ENCODE assay signal across 9 mouse cellular contexts in the genomic region with DNA sequence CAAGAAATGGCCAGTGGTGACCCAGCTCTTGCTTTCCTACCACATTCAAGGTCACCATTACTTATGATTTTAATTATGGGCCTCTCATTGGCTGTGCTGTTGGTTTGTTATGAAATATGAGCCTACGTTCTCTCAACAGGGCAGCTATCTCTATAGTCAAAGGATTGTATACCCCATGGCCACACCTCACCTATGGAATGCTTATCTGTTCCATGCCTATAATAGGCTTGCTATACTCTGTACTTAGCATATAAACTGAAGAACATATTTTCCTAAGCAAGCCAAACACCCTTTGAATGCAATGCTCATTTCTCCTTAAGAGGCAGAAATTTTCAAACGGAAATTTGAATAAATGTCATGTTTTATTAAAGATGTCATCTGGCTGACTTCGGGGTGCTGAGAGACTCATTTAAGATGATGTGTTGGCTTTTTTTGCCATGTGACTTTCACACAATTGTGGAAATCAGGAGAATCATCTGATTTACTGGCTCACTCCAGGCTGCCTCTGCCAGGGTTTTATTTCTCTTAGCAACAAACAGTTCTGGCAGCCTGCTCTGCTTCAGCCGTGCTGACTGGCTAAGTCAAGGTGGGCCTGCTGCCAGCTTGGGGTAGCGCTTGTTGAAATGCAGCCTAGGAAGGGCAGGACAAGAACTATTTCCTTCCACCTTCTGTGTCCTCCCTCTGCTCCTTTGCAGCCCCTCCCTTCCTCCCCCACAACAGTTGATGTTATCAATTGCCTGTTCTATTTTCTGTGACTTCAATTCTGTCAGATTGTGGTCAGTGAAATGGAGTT.
DNase-seq lines count a peak whose midpoint lies in the region; ATAC-seq and TF ChIP-seq lines count a peak whose summit lies in the region.
"Had no signal": no experiment of that assay in that cellular context is flagged by ENCODE, and none has a peak within 500 bp of the region (broad histone marks: within the 10 kb centered on the region; RNA-seq: fewer than 3 reads in every experiment).

No protein-coding gene starts in this region.

- DNase-seq in limb, embryonic 14.5 days (ENCODE audit: low spot score) = peak; percentile 40
- no peak for DNase-seq in limb, embryonic 10.5 days (ENCODE audit: low spot score)
- DNase-seq in cerebellum, adult 11-12 months = peak; percentile 77
- DNase-seq in gastrocnemius, postnatal 25 days = peak; percentile 68
- peak; percentile 67 to 77 for DNase-seq in kidney, postnatal 4 days
- DNase-seq in lung, postnatal 10 days = peak; percentile 92
- peak; percentile 70 for DNase-seq in telencephalon, adult 2 months (ENCODE audit: low read depth, low spot score)

- no peak for ATAC-seq in limb, embryonic 14.5 days (ENCODE audit: low FRiP score, low read depth)
- ATAC-seq in inflammation-experienced regulatory T-cells, adult 6 months = no peak

- H3K4me1 ChIP-seq in limb, embryonic 14.5 days (ENCODE audit: control insufficient read depth, insufficient read depth, low read length) = peaks cover 3% of the 10 kb centered on the region; the same call in 1 of the 2 replicates
- H3K4me1 ChIP-seq in limb, embryonic 10.5 days = no peaks in the 10 kb centered on the region

- no peak for TF ChIP-seq POLR2A in limb, embryonic 14.5 days (IDR thresholded peaks at IDR 0.05; ENCODE audit: borderline replicate concordance, extremely low read depth, insufficient read depth, insufficient read length)

- no peak overlapping the region for H3K4me2 ChIP-seq in limb, embryonic 14.5 days (replicated peaks; ENCODE audit: low read depth, low read length, severe bottlenecking)

- no peak overlapping the region for H3K27ac ChIP-seq in limb, embryonic 14.5 days (replicated peaks; ENCODE audit: low read depth, low read length)
- no peak overlapping the region for H3K27ac ChIP-seq in limb, embryonic 10.5 days

- H3K9ac ChIP-seq in limb, embryonic 14.5 days (ENCODE audit: low read depth, low read length, severe bottlenecking) = no peak overlapping the region

- no peaks in the 10 kb centered on the region for H3K9me3 ChIP-seq in limb, embryonic 14.5 days (ENCODE audit: control insufficient read depth, low read length)
- no peaks in the 10 kb centered on the region for H3K9me3 ChIP-seq in limb, embryonic 10.5 days (replicated peaks)
- H3K9me3 ChIP-seq: G1E had no signal

- H3K36me3 ChIP-seq in limb, embryonic 14.5 days (ENCODE audit: control insufficient read depth, insufficient read depth, low read length) = no peaks in the 10 kb centered on the region
- H3K36me3 ChIP-seq in limb, embryonic 10.5 days = no peaks in the 10 kb centered on the region
- H3K36me3 ChIP-seq: G1E had no signal

- H3K27me3 ChIP-seq in limb, embryonic 14.5 days (ENCODE audit: control insufficient read depth, insufficient read depth, low read length) = no peaks in the 10 kb centered on the region
- H3K27me3 ChIP-seq in limb, embryonic 10.5 days (ENCODE audit: low read depth, poor library complexity, severe bottlenecking) = no peaks in the 10 kb centered on the region

- no peak overlapping the region for H3K4me3 ChIP-seq in limb, embryonic 14.5 days (replicated peaks; ENCODE audit: low read length)
- no peak overlapping the region for H3K4me3 ChIP-seq in limb, embryonic 10.5 days

- 62% methylated on average over 5 of the region's 5 CpGs for WGBS in limb, embryonic 14.5 days
- WGBS in limb, embryonic 10.5 days = 78% methylated on average over 5 of the region's 5 CpGs
